Mouse (Mus musculus): ENCODE results near the gene Rnase2b. TPM values are rescaled to one million over a fixed set of nuclear protein-coding genes. Genes with fewer than 3 reads are reported as not detected.

Gene Rnase2b
- polyA plus RNA-seq, 1 experiment = not detected

GRCm38 (mm10) chr14:51145521-51145920 is 16.5 kb upstream of the Rnase2b start:
- H3K27me3 ChIP-seq (ENCODE audit: control insufficient read depth, insufficient read depth, low read length, poor library complexity, severe bottlenecking) = no peaks in the 10 kb centered on the region
- 0 out of 2 replicates have a peak, but pooled peaks cover under 1% of the 10 kb centered on the region for H3K9me3 ChIP-seq (replicated peaks; ENCODE audit: control insufficient read depth, insufficient read depth, low read length, poor library complexity, severe bottlenecking)
- H3K36me3 ChIP-seq (ENCODE audit: control insufficient read depth, insufficient read depth, low read length, poor library complexity, severe bottlenecking) = no peaks in the 10 kb centered on the region
- H3K27ac ChIP-seq (ENCODE audit: insufficient read depth, low read length) = no peak overlapping the region
- H3K4me1 ChIP-seq (ENCODE audit: control insufficient read depth, insufficient read depth, low read length) = peaks cover 3% of the 10 kb centered on the region
- TF ChIP-seq CTCF (IDR thresholded peaks at IDR 0.05; ENCODE audit: low read depth, low read length) = no peak
- no peak for TF ChIP-seq POLR2A (IDR thresholded peaks at IDR 0.05; ENCODE audit: insufficient read depth, low read length)
- TF ChIP-seq EP300 (IDR thresholded peaks at IDR 0.05; ENCODE audit: insufficient read depth, low read depth, low read length) = no peak
- H3K4me3 ChIP-seq (ENCODE audit: low read depth, low read length) = no peak overlapping the region
- no peak overlapping the region for H3K9ac ChIP-seq (ENCODE audit: low read depth, poor library complexity, severe bottlenecking)

GRCm38 (mm10) chr14:51146685-51147084 is 15.4 kb upstream of the Rnase2b start, which contains the start of gene Rnase1:
Gene Rnase1, minus strand, starts transcription at chr14:51146785.
- Histone ChIP-seq H3K4me3 (ENCODE audit: low read depth, low read length) (no peak within 1 kb of the TSS), H3K27me3 (ENCODE audit: control insufficient read depth, insufficient read depth, low read length, poor library complexity, severe bottlenecking) (no peaks in the 10 kb centered on the region), H3K9ac (ENCODE audit: low read depth, poor library complexity, severe bottlenecking) (no peak within 1 kb of the TSS), H3K9me3 (replicated peaks; ENCODE audit: control insufficient read depth, insufficient read depth, low read length, poor library complexity, severe bottlenecking) (no peaks in the 10 kb centered on the region), H3K36me3 (ENCODE audit: control insufficient read depth, insufficient read depth, low read length, poor library complexity, severe bottlenecking) (no peaks in the 10 kb centered on the region), H3K27ac (ENCODE audit: insufficient read depth, low read length) (no peak within 1 kb of the TSS), H3K4me1 (ENCODE audit: control insufficient read depth, insufficient read depth, low read length) (peaks cover 3% of the 10 kb centered on the region)
- TF ChIP-seq POLR2A (IDR thresholded peaks at IDR 0.05; ENCODE audit: insufficient read depth, low read length) (no peak), EP300 (IDR thresholded peaks at IDR 0.05; ENCODE audit: insufficient read depth, low read depth, low read length) (no peak)

- Histone ChIP-seq H3K4me1 (ENCODE audit: control insufficient read depth, insufficient read depth, low read length) (peaks cover 3% of the 10 kb centered on the region), H3K27ac (ENCODE audit: insufficient read depth, low read length) (no peak overlapping the region), H3K9ac (ENCODE audit: low read depth, poor library complexity, severe bottlenecking) (no peak overlapping the region), H3K9me3 (replicated peaks; ENCODE audit: control insufficient read depth, insufficient read depth, low read length, poor library complexity, severe bottlenecking) (no peaks in the 10 kb centered on the region), H3K36me3 (ENCODE audit: control insufficient read depth, insufficient read depth, low read length, poor library complexity, severe bottlenecking) (no peaks in the 10 kb centered on the region), H3K4me3 (ENCODE audit: low read depth, low read length) (no peak overlapping the region), H3K27me3 (ENCODE audit: control insufficient read depth, insufficient read depth, low read length, poor library complexity, severe bottlenecking) (no peaks in the 10 kb centered on the region)
- TF ChIP-seq CTCF (IDR thresholded peaks at IDR 0.05; ENCODE audit: low read depth, low read length) (no peak), EP300 (IDR thresholded peaks at IDR 0.05; ENCODE audit: insufficient read depth, low read depth, low read length) (no peak), POLR2A (IDR thresholded peaks at IDR 0.05; ENCODE audit: insufficient read depth, low read length) (no peak)
These were observed 14.1 kb upstream of the Rnase2b start for GRCm38 (mm10) chr14:51148006-51148405.

- Histone ChIP-seq H3K9ac (ENCODE audit: low read depth, poor library complexity, severe bottlenecking) (no peak overlapping the region), H3K4me1 (ENCODE audit: control insufficient read depth, insufficient read depth, low read length) (peaks cover 3% of the 10 kb centered on the region), H3K9me3 (replicated peaks; ENCODE audit: control insufficient read depth, insufficient read depth, low read length, poor library complexity, severe bottlenecking) (no peaks in the 10 kb centered on the region), H3K36me3 (ENCODE audit: control insufficient read depth, insufficient read depth, low read length, poor library complexity, severe bottlenecking) (no peaks in the 10 kb centered on the region), H3K4me3 (ENCODE audit: low read depth, low read length) (no peak overlapping the region), H3K27ac (ENCODE audit: insufficient read depth, low read length) (no peak overlapping the region), H3K27me3 (ENCODE audit: control insufficient read depth, insufficient read depth, low read length, poor library complexity, severe bottlenecking) (no peaks in the 10 kb centered on the region)
- no peak for TF ChIP-seq POLR2A (IDR thresholded peaks at IDR 0.05; ENCODE audit: insufficient read depth, low read length)
- no peak for TF ChIP-seq CTCF (IDR thresholded peaks at IDR 0.05; ENCODE audit: low read depth, low read length)
- no peak for TF ChIP-seq EP300 (IDR thresholded peaks at IDR 0.05; ENCODE audit: insufficient read depth, low read depth, low read length)
These were observed 12.9 kb upstream of the Rnase2b start for GRCm38 (mm10) chr14:51149164-51149563.

- H3K4me3 ChIP-seq (ENCODE audit: low read depth, low read length) = no peak overlapping the region
- no peaks in the 10 kb centered on the region for H3K27me3 ChIP-seq (ENCODE audit: control insufficient read depth, insufficient read depth, low read length, poor library complexity, severe bottlenecking)
- peaks cover 3% of the 10 kb centered on the region for H3K4me1 ChIP-seq (ENCODE audit: control insufficient read depth, insufficient read depth, low read length)
- H3K36me3 ChIP-seq (ENCODE audit: control insufficient read depth, insufficient read depth, low read length, poor library complexity, severe bottlenecking) = no peaks in the 10 kb centered on the region
- H3K27ac ChIP-seq (ENCODE audit: insufficient read depth, low read length) = no peak overlapping the region
- no peaks in the 10 kb centered on the region for H3K9me3 ChIP-seq (replicated peaks; ENCODE audit: control insufficient read depth, insufficient read depth, low read length, poor library complexity, severe bottlenecking)
- H3K9ac ChIP-seq (ENCODE audit: low read depth, poor library complexity, severe bottlenecking) = no peak overlapping the region
- TF ChIP-seq CTCF (IDR thresholded peaks at IDR 0.05; ENCODE audit: low read depth, low read length) (no peak), EP300 (IDR thresholded peaks at IDR 0.05; ENCODE audit: insufficient read depth, low read depth, low read length) (no peak), POLR2A (IDR thresholded peaks at IDR 0.05; ENCODE audit: insufficient read depth, low read length) (no peak)
These were observed 11.7 kb upstream of the Rnase2b start for GRCm38 (mm10) chr14:51150206-51150831.

GRCm38 (mm10) chr14:51152249-51152870 is 9.7 kb upstream of the Rnase2b start:
- Histone ChIP-seq H3K36me3 (ENCODE audit: control insufficient read depth, insufficient read depth, low read length, poor library complexity, severe bottlenecking) (no peaks in the 10 kb centered on the region), H3K27me3 (ENCODE audit: control insufficient read depth, insufficient read depth, low read length, poor library complexity, severe bottlenecking) (no peaks in the 10 kb centered on the region), H3K4me1 (ENCODE audit: control insufficient read depth, insufficient read depth, low read length) (no peaks in the 10 kb centered on the region), H3K27ac (ENCODE audit: insufficient read depth, low read length) (no peak overlapping the region), H3K9ac (ENCODE audit: low read depth, poor library complexity, severe bottlenecking) (no peak overlapping the region), H3K4me3 (ENCODE audit: low read depth, low read length) (no peak overlapping the region), H3K9me3 (replicated peaks; ENCODE audit: control insufficient read depth, insufficient read depth, low read length, poor library complexity, severe bottlenecking) (no peaks in the 10 kb centered on the region)
- TF ChIP-seq EP300 (IDR thresholded peaks at IDR 0.05; ENCODE audit: insufficient read depth, low read depth, low read length) = no peak
